Mouse (Mus musculus) embryo, embryonic 10.5 days (tissue): Measurements from ENCODE around the gene Med29.

Source experiments
- DNase-seq: peaks from one replicate; pipeline ENCODE4 v3.0.0-alpha.2; 2015; ENCODE audit warnings: low spot score

Gene Med29

DNA sequence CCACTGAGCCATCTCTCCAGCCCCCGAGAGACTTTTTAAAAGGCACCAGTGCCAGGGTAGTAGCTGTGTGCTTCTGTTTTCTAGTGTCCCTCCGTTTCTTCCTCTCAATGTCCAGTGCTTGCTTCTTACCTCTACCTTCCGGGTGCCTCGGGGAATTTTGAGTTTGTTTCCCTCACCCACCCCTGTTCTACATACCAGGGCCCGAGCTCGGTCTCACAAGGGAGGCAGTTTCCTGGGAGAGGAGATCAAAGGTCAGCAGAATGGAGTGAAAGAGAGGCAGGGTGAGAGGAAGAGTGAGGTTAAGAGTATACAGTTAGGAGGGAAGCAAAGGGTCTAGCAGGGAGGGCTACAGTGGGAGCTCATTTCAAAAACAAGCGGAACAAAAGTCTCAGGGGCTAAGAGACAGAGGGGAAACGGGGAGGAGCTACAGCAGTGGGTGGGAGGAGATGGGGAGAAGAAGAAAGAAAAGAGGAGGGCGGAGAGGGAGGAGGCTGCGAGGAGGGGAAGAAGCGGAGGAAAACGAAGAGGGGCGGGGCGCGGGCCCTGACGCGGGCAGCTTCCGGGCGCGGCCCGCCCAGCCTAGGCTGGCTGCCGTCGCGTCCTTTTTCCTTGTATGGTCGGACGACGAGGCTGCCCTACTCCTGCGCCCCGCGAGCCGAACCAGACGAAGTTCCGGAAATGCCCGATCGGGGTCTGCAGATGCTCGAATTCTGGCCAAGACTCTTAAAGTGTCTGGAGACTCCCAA lies 17.2 kb downstream of the Med29 start:
- DNase-seq = peak; percentile 96

DNA sequence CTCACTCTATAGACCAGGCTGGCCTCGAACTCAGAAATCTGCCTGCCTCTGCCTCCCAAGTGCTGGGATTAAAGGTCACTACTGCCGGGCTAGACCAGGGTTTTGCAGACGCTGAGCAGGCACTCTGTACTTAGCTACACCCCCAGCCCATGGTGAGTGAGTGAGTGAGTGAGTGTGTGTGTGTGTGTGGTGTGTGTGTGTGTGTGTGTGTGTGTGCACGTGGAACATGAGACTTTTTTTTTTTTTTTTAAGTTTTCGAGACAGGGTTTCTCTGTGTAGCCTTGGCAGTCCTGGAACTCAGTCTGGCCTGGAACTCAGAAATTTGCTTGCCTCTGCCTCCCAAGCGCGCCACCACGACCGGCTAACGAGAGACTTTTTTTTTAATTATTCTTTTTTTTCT lies 17.9 kb downstream of the Med29 start:
- no peak for DNase-seq

DNA sequence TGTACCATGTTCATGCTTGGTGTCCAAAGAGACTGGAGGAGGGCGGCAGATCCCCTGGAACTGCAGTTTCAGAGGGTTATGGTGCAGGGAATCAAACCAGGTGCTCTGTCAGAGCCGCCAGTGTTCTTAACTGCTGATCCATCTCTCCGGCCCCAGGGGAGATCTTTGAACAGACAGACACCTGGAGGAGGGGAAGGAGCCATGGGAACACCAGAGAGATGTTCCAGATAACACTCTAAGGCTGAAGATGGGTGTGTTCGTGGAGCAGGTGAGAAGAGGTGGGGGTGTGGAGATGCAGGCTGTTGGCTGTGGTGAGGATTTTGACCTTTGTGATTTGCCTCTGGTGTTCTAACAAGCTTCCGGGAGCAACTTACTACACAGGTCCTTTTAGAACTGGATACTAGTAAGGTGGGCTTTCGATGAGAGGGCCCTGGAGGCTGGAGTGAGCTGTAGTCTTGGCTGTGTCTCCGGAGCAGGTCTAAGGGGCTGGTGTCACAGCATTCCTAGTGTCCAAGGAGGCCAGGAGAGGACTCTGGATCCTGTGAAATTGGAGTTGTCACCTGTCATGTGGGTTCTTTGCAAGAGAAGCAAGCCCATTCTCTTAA lies 18.5 kb downstream of the Med29 start:
- no peak for DNase-seq

DNA sequence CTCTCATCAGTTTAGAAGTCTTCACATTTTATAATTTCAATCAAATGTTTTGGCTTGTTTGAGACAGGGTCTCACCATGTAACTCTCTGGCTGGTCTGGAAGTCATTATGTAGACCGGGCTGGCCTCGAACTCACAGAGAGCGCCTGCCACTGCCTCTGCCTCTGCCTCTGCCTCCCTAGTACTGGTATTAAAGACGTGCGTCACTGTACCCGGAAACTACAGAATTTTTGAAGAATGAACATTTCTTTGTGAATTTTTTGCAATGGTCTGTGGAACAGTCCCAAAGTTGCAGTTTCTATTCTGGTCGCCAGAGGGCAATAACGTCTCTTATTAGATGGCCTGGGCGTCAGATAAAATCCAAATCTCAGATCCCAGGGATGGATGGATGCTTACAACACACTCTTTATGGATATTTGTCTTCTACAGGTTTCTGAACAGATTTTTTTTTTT lies 19.4 kb downstream of the Med29 start:
- DNase-seq = peak; percentile 95

DNA sequence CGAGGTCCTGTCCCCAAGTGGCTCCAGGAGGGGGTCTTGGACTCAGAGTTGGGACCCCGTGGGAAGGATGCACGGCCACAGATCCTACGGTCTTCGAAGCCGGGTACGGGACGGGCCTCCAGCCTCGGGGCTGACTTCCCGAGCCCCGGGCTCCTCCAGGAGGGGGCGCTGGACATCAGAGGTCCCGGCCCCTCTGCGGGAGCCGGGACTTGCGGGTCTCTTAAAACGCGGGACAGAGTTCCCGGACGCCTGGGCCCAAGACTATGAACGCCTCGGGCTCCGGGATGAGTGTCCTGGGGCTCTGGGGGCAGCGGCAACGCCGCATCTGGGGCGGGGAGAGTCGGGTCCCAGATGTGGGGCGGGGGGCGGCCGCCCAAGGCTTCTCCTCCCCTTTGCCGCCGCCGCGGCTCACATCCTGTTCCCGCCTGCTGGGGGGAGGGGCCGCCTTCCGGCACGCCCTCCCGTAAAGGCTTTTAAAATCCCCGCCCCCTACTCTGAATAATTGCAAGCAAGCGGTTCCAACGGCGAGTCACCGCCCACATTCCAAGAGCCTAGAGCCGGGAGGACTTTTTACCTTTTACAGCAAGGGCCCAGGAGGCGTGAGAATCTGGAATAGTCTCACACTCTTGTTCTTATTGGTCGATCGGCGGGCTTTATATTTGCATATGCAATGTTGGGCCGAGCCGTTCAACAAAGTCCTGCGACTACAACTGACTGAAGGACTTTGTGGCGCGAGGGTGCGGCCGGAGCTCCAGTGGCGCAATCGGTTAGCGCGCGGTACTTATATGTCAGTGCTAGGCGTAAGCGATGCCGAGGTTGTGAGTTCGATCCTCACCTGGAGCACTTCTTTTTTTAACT lies 20.0 kb downstream of the Med29 start, which contains the start of gene Plekhg2:
Gene Plekhg2 (minus strand): TSS at position 349 of the 858 bp plus-strand sequence.
- DNase-seq = peak; percentile 100

DNA sequence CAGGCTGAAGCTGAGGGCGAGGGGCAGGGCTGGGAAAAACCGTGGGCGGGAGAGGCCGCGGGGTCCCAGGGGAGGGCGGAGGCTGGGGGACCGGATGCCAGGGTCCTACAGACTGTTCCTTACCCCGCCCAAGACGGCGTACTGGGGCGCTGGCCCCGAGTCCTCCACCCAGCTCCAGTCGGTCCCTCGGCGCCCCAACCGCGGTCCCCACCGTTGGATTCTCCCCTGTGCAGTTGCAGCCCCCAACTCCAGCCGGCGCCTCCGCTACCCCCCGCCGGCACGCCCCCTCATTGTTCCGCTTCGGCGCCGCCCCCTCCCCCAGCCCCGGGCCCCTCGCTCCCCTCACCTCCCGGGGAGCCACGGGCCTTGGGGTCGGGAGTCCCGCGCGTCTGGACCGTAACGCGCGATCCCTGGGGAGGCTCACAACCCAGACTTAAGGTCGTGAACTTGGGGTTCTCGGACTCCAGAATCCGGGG lies 21.0 kb downstream of the Med29 start:
- peak; percentile 72 for DNase-seq

DNA sequence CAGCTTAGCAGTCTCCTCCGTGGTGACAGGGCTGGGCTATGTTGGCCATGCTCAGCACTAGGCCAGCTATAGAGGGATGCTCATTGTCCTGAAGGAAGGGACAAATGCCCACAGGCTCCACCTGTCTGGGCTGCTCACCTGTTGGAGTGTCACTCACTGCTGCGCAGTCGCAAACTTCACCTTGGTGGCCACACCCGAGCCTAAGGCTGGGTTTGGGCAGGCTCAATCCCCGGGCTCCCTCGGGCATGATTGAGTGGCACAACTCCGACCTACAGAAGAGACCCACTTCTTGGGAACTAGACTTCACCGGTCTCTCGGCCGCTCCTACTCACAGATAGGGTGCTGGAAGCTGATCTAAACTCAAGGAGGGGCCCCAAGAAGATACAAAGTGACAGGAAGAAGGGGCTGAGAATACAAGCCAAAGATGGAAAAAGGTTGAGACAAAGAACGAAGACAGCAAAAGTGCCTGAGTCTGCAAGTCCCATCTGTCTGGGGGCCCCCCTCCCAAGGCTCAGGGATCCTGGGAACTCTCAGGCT lies 21.5 kb downstream of the Med29 start:
- DNase-seq = no peak

DNA sequence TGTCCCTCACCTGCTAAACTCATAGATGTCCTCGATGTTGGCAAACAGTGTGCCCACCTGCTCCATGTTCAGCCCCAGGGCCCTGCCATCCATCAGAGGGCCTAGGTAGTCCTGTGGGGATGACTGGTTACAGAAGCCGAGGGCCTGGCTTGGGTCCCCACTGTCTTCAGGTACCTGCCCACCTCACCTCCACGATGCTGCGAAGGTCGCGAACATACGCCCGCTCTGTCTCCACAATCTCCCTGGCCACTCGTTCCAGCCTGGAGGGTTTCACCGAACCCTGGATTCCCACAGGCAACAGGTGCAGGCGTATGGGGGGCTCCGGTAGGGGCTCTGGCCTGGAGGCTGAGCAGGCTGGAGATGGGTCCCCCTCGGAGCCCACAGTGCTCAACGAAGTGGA lies 22.5 kb downstream of the Med29 start:
- no peak for DNase-seq

DNA sequence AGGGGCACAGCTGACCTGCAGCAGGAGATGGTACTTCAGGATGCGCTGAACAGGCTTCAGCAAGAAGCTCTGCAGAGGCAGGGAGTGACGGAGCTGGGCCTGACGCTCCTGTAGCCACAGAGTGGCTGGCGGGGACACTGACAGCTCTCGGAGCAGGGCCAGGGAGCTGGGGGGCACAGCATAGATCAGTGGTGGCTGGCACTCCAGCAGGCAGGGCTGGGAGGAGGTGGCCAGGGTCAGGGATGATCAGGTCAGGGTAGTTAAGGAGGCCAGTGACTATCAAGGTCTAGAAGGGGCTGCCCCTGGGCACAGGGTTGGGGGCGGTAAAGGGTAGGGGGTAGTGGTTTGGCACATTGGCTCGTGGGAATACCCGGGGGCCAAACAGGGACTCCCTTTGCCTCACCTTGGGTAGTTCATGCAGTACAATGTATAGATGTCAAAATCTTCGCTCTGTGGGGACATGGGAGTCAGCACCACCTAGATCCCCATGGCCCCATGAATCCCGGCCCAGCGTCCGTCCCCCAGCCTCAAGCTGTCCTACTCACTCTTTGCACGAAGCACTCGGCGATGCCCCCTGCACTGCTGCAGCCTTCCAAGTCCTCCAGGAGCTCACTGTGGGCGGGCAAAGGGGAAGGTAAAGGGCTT lies 24.1 kb downstream of the Med29 start:
- no peak for DNase-seq

DNA sequence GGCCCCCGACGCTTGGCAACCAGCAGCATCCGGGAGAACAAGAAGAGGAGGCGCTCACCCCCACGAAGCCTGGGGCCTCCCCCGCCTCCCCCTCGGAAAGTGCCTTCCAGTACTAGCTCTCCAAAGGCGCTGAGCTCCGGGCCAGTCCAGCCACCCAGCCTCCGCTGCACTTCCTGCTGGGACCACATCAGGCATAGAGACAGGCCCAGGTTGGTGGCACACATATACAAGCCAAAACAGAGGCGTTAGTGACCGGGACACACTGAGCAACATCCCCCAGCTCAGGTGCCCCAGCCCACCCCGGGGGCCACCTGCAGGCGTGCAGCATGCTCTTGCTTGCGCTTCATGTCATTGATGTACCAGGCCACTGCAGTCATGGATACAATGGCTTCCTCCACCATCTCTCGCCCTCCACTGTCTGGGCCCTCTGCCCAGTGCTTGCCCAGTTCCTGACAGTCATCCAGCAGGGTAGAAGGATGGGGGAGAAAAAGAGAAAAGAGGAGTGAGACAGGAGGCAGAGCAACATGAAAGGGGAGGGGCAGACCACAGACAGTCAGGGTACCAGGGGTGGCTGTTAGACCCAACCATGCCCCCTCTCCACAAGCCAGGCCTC lies 24.7 kb downstream of the Med29 start:
- DNase-seq = no peak

DNA sequence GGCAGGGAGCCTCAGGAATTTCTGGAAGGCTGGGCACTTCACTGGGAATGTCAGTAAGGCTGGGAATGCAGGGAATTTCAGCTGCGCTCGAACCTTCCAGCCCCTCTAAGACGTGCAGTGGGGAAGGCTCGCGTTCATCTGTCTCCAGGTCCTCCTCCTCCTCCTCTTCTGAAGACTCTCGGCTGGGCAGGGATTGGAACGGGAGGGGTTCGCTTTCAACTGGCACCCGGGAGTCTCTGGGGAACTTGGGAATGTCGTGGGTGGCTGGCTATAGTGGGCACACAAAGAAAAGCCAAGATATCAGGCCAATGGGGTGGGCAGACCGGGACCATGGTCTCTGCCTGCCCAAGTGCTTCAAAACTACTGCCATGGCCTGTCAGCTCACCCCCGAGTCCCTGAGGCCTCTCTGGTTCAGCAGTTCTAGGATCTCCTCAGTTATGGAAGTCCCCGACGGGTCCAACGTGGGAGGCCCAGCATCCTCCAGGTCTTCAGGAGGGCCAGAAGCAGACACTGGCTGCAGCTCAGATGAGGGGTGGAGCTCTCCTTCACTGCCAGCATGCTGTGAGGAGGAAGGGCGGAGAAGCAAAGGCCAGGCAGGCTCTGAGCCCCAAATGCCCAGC lies 30.0 kb downstream of the Med29 start:
- DNase-seq = no peak

DNA sequence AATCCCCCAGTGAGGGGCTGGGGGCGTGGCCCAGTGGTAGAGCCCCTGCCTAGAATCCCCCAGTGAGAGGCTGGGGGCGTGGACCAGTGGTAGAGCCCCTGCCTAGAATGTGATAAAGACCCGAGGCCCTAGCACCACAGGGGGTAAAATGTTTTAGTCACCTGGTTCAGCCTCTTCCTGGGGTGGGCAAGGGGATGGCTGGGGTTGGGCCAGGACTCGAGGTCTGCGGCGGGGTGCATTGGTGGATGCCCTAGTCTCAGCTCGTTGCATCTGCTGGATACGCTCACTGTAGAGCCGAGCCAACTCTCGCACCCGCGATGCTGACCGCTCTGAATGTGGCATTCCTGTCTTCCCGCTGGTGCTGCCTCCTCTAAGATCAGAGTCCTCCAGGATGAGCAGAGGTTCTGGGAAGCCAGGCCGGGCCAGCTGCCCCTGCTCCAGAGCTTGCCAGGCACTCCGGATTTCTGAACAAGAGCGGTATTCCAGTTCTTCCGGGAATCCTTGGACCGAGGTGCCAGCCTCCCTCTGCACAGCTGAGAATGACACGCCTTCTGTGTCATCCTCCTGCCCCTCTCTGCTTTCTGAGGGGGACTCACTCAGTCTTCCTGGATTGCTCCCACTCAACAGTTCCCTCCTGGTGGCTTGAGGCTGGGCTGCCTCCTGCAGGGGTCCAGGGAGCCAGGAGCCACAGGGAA lies 30.7 kb downstream of the Med29 start:
- no peak for DNase-seq

DNA sequence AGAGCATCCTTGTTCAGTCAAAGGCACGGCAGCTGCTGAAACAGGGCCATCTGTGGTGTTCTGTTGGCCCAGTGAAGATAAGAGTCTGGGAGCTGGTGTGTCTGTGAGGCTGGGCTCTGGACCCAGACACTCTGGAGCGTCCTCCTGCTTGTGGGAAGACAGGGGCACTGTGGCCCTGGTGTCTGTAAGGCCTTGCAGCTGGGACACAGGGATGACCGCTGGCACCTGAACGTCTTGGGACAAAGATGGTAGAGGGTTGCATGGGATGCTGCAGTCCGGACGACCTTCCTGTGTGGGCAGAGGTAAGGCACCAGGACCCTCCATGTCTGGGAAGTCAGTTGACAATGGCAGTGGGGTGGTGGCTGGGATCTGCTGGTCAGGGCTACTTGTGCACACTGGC lies 32.2 kb downstream of the Med29 start:
- DNase-seq = no peak

DNA sequence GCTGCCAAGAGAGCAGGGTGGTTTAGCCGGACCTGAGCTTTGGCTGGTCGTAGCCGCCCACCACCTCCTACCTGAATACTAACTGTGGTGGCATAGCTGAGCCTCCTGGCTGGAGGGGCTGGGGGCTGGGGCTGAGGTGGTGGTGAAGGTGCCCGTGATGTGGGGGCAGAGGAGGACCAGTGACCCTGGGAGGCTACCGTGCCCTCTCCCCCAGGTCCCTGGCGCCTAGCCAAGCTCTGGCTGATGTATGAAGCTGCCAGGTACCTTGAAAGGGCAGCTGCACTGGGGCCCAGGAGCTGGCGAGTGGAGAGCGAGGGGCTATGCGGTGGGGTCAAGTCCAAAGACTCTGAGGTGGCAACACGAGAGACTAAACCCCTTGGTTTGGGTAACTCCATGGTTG lies 32.7 kb downstream of the Med29 start:
- DNase-seq = no peak

DNA sequence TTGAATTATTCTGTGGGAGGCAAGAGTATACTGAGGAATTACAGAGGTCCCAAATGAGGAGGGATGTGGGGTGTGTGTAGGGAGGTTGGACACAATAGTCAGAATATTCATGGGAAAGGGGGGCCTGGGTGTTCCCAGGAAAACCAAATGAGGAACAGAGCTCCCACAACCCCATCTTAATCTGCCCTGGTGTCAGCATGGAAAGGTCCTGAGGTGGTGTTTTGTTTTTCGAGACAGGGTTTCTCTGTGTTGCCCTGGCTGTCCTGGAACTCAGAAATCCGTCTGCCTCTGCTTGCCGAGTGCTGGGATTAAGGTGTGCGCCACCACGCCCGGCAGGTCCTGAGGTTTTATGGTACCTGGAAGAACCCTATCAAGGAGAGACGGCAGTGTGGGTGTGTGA lies 34.1 kb downstream of the Med29 start:
- DNase-seq = no peak

DNA sequence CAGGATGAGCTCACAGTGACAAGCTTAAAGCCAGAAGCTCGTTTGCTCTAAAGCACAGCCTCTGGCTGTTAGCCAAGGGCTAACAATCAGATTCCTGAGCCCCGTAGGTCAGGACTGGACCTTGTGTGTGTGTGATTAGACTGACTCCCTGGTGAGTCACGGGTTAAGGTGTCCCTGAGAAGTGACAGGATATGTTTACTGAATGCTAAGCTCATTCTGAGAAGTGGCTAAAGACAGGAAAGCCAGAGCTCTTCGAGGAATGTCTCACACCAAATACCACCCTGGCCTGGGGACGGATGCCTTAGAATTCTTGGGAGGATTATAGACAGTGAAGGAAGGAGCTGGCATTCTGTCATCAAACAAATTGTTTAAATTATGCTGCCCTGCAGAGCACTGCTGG lies 34.5 kb downstream of the Med29 start:
- no peak for DNase-seq

DNA sequence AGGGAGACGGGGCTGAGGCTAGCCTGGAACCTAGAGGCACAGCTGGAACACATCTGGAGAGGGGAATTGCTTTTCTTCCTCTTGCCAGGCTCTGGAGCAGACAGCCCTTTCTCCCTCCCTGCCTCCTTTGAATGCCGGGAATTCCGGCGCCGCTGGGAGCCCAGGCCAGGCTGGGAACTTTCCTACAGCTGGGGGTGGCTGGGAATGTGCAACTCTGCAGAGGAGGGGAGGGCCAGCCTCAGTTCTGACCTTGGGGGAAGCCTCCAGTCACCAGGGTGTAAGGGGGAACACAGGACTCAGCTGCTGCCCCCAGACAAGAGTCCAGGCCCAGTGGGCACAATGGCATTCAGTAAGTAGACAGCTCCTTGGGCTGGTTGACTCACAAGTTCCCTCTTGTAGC lies 35.5 kb downstream of the Med29 start:
- DNase-seq = peak; percentile 70

DNA sequence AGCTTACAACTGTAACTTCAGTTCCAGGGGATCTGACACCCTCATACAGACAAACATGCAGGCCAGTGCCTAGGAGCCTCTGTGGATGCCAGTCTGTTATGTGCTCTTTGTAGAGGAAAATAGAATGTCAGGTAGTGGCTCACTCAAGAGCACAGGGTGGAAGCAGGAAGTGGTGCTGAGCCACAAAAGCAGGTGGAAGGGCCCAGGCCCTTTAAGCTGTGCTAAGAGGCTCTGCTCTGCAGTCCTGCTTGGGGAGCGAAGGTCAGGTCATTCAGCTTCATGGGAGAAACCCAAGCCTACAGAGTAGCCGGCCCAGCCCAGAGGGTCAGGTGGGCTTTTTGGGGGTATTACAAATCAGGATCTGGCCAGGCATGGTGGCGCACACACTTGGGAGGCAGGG lies 37.3 kb downstream of the Med29 start:
- no peak for DNase-seq

DNA sequence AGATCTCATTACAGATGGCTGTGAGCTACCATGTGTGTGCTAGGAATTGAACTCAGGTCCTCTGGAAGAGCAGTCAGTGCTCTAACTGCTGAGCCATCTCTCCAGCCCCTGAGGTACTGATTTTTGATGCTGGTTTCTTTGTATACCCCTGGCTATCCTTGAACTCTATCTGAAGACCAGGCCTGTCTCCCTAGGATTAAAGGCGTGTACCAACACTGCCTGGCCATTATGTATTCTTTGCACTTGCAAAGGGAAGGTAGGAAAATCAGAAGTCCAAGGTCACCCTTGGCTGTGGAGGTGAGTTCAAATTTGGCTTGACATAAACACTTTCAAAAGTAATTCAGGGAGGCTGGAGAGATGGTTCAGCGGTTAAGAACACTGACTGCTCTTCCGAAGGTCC lies 37.9 kb downstream of the Med29 start:
- DNase-seq = no peak

DNA sequence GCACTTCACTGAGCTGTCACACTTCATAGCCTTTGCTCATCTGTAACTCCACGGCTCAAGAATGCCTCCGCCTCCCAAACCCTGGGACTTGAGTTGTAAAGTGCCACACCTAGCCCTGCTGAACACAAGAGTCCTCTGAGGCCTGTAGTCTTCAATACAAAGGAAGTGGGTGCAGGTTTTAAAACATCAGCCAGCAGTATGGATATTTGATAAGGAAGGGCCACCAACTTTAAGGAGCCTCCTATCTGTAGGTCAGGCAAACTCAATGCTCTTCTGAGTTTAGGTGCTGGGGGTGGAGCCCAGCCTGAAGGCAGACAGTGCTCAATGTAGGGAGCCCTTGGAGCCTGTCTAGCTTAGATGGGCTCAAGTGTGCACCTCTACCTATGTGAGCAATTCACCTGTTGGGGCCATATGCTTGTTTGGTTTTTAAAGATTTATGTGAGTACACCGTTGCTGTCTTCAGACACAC lies 38.4 kb downstream of the Med29 start:
- DNase-seq = no peak
